Mouse (Mus musculus) stomach, postnatal 0 days (tissue): ENCODE measurements around the gene Pfkfb4. TPM values are rescaled to one million over a fixed set of nuclear protein-coding genes. Genes with fewer than 3 reads are reported as not detected.
A peak's percentile ranks its signal among the peaks of the same experiment; 100 is the strongest.

Experiments
- ATAC-seq: fragments of 200-750 bp; cut with Nextera tagmentation; 2 replicates; pipeline ENCODE4 v1.8.0; 2017; ENCODE audit not compliant: low FRiP score, low TSS enrichment
- DNase-seq: peaks from one replicate; pipeline ENCODE4 v3.0.0-alpha.2; 2016; ENCODE audit warnings: low spot score
- H3K27ac ChIP-seq: fragments of 300-500 bp; sonication (generic); replicated peaks from 2 replicates; pipeline ENCODE4 v1.5.1; 2014; ENCODE audit warnings: mild to moderate bottlenecking, control low read depth
- H3K27me3 ChIP-seq: fragments of 300-500 bp; sonication (generic); 2 replicates; pipeline ENCODE4 v1.6.1; 2014; ENCODE audit warnings: low read length; ENCODE audit not compliant: control insufficient read depth, insufficient read depth
- H3K36me3 ChIP-seq: fragments of 300-500 bp; sonication (generic); 2 replicates; pipeline ENCODE4 v1.6.1; 2014; ENCODE audit warnings: low read length, mixed read lengths; ENCODE audit not compliant: control insufficient read depth, insufficient read depth
- H3K4me1 ChIP-seq: fragments of 300-500 bp; sonication (generic); replicated peaks from 2 replicates; pipeline ENCODE4 v1.6.1; 2014; ENCODE audit warnings: antibody characterized with exemption; ENCODE audit not compliant: control insufficient read depth, insufficient read depth
- H3K4me2 ChIP-seq: fragments of 300-500 bp; sonication (generic); replicated peaks from 2 replicates; pipeline ENCODE4 v1.6.1; 2014; ENCODE audit warnings: low read depth, mild to moderate bottlenecking, control low read depth, moderate library complexity
- H3K4me3 ChIP-seq: fragments of 300-500 bp; sonication (generic); 2 replicates; pipeline ENCODE4 v1.5.1; 2014; ENCODE audit warnings: low read depth, low read length, control low read depth
- H3K9ac ChIP-seq: fragments of 300-500 bp; sonication (generic); 2 replicates; pipeline ENCODE4 v1.6.1; 2014; ENCODE audit warnings: mild to moderate bottlenecking, low read length, control low read depth, mixed read lengths
- H3K9me3 ChIP-seq: fragments of 300-500 bp; sonication (generic); 2 replicates; pipeline ENCODE4 v1.6.1; 2016; ENCODE audit warnings: low read length; ENCODE audit not compliant: control insufficient read depth
- CTCF ChIP-seq: IDR thresholded peaks from 2 replicates; pipeline ENCODE4 v1.5.1; 2016; ENCODE audit warnings: antibody characterized with exemption, low read depth, mild to moderate bottlenecking, moderate library complexity
- EP300 ChIP-seq: optimal IDR thresholded peaks from 2 replicates; pipeline ENCODE3; 2016; ENCODE audit warnings: antibody characterized with exemption
- WGBS: fragments of 180-500 bp; shearing (Covaris S2); extraction: QIAGEN DNeasy Blood & Tissue Kit; methylation state at CpG from one replicate; pipeline ENCODE4 v1.1.7; 2014; 5-methylcytosine and 5-hydroxymethylcytosine counted together
- polyA plus RNA-seq: library from polyadenylated mRNA; unstranded; fragments of >200 nt; fragmentation: Nextera tagmentation; extraction: Ambion mirVana; gene quantifications from 2 replicates; pipeline ENCODE4 v1.2.1, GENCODE M21; 2015

Pfkfb4 gene
- polyA plus RNA-seq, 1 experiment from 2014 or later = 10.3 TPM

DNA sequence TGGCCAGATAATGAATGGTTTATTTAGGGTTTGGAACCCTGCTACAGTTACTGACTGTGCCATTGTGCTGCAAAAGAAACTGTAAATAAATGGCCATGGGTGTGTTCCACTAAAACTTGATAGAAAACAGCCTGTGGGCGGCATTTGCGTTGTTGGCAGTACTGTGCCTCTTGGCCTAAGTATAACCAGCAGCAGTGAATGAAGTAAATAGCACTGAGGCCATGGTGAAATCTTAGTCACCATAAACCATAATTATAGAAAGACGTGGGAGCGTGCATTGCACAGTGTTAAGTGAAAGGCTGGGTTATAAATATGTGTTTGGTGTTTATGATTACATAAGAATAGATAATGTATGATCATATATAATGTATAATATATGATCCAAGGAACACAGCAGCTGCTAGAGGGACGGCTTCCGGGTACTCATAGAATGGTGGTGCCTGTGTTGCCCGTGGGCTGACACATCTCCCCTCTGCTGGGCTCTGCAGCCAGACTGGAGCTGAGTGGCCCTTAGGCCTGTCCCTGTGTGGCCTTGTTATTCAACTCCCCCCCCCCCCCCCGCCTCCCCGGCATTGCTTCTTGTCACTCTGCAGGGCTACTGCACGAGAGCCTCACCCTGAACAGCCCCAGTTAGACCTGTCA lies 17.5 kb downstream of the Pfkfb4 start:
- TF ChIP-seq CTCF (no peak), EP300 (no peak)
- ATAC-seq = no peak; the same call in 1 of the 2 replicates
- no peaks in the 10 kb centered on the region for H3K9me3 ChIP-seq

DNA sequence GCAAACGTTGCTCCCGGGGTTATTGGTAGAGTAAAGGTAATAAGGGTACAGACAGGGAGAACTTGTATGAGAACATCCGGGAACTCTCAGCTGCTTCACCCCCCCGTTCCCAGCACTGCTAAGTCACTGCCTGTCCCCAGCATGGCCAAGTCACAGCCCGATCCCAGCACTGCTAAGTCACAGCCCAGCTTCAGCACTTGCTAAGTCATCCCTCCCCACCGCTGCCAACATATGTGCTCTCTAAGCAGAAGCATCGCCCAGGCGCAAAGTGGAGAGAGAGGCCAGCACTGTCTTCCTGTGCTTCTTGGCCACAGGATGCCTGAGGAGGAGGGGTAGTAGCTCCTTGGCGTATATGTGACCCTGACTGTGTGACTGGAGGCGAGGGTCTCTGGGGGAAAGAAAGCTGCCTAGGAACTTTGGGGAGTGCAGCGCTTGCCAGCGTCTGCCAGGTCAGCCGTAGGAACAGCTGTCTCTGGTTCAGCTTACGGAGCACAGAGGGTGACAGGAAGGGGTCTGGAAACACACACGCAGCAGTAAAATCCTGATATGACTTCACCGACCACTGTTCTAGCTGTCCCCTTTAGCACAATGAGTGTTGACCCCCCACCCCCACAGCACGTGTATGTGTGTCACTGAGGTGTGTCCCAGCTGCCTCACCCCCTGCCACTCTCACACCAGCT lies 18.2 kb downstream of the Pfkfb4 start:
- DNase-seq (peak; percentile 46), ATAC-seq (peak; percentile 63)
- Histone ChIP-seq H3K27me3 (no peaks in the 10 kb centered on the region), H3K9ac (no peak overlapping the region; the same call in 1 of the 2 replicates), H3K9me3 (no peaks in the 10 kb centered on the region), H3K4me3 (no peak overlapping the region), H3K36me3 (no peaks in the 10 kb centered on the region), H3K27ac (no peak overlapping the region), H3K4me1 (no peaks in the 10 kb centered on the region), H3K4me2 (no peak overlapping the region)
- TF ChIP-seq CTCF (no peak), EP300 (no peak)
- WGBS = 42% methylated on average over 17 of the region's 17 CpGs

More for the DNA sequence above, 17.5 kb downstream of the Pfkfb4 start:
- H3K9ac ChIP-seq = no peak overlapping the region; the same call in 1 of the 2 replicates
- H3K4me2 ChIP-seq = no peak overlapping the region
- H3K4me1 ChIP-seq = no peaks in the 10 kb centered on the region
- no peak for DNase-seq
- H3K27ac ChIP-seq = no peak overlapping the region
- no peaks in the 10 kb centered on the region for H3K27me3 ChIP-seq
- WGBS = 57% methylated on average over 10 of the region's 10 CpGs
- H3K36me3 ChIP-seq = no peaks in the 10 kb centered on the region
- no peak overlapping the region for H3K4me3 ChIP-seq

DNA sequence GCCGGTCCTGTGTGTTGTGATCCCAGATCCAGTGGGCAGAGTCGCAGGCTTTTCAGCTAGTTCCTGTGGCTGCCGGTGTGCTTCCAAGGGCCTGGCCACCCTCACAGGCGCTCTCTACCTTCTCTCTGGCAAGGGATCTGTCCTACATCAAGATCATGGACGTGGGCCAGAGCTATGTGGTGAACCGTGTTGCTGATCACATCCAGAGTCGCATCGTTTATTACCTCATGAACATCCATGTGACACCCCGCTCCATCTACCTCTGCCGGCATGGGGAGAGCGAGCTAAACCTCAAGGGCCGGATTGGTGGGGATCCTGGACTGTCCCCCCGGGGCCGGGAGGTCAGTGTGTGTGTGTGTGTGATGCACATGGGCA lies 18.7 kb downstream of the Pfkfb4 start:
- no peak overlapping the region for H3K4me3 ChIP-seq
- no peak overlapping the region for H3K27ac ChIP-seq
- H3K9ac ChIP-seq = no peak overlapping the region
- no peak overlapping the region for H3K4me2 ChIP-seq
- H3K36me3 ChIP-seq = no peaks in the 10 kb centered on the region
- DNase-seq (no peak), ATAC-seq (no peak)
- no peaks in the 10 kb centered on the region for H3K27me3 ChIP-seq
- WGBS = 81% methylated on average over 14 of the region's 14 CpGs
- H3K4me1 ChIP-seq = no peaks in the 10 kb centered on the region
- H3K9me3 ChIP-seq = no peaks in the 10 kb centered on the region
- TF ChIP-seq EP300 (no peak), CTCF (no peak)

DNA sequence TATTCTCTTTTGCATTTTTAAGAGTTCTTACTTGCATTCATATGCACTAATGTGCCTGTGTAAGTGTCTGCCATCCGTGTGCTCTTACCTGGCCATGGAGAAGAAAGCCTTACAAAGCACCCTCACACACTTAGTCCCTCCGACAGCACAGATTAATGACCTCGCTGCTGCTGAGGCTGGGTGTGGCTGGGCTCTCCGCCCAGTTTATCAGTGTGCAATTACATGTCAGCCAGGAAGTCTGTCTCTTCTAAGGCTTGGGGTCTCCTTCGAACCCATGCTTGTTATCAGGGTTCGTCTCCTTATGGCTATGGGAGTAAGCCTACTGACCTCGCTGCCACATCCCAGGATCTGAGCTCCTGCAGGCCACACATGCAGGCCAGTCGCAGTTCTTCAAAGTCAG lies 23.8 kb downstream of the Pfkfb4 start:
- TF ChIP-seq CTCF (no peak), EP300 (no peak)
- peak; percentile 74; the same call in 1 of the 2 replicates for ATAC-seq
- H3K27me3 ChIP-seq = no peaks in the 10 kb centered on the region
- no peaks in the 10 kb centered on the region for H3K36me3 ChIP-seq
- H3K4me2 ChIP-seq = no peak overlapping the region
- 34% methylated on average over 8 of the region's 8 CpGs for WGBS
- H3K4me3 ChIP-seq = no peak overlapping the region
- no peaks in the 10 kb centered on the region for H3K9me3 ChIP-seq
- no peak overlapping the region for H3K9ac ChIP-seq
- H3K27ac ChIP-seq = no peak overlapping the region
- no peaks in the 10 kb centered on the region for H3K4me1 ChIP-seq
- peak; percentile 56 for DNase-seq

DNA sequence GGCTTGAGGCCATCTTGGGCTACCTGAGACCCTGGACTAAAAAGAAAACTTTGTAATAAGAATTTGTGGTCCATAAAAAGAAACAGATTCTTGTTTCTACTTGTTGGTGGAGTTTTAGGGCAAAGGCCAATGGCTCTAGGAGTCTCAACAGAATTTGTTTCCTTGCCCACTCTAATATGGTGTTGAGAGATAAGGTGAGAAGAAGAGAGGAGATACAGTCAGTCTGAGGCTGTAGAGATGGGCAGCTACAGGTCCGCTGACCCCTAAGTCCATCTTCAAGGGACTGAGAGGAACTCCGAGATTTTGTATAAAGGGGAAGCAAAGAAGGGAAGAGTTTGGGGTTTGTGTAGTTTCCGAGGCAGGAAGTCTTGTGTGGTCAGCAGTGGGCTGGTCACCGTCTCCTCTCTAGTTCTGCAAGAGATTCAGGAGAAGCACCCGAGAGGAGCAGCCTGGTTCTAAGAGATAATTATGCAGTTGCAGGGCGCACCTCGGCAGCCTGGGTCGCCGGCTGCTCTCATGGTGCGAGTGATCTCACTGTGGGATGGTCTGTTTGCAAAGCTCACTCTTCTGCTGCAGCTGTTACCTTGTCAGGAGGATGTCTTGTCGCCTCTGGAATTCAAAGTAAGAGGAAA lies 25.5 kb downstream of the Pfkfb4 start:
- TF ChIP-seq CTCF = no peak
- no peak for TF ChIP-seq EP300
- Histone ChIP-seq H3K36me3 (no peaks in the 10 kb centered on the region), H3K27me3 (no peaks in the 10 kb centered on the region), H3K4me2 (no peak overlapping the region), H3K4me1 (no peaks in the 10 kb centered on the region), H3K9me3 (no peaks in the 10 kb centered on the region), H3K9ac (no peak overlapping the region), H3K4me3 (no peak overlapping the region), H3K27ac (no peak overlapping the region)
- no peak for ATAC-seq
- no peak for DNase-seq
- WGBS = 68% methylated on average over 11 of the region's 11 CpGs

DNA sequence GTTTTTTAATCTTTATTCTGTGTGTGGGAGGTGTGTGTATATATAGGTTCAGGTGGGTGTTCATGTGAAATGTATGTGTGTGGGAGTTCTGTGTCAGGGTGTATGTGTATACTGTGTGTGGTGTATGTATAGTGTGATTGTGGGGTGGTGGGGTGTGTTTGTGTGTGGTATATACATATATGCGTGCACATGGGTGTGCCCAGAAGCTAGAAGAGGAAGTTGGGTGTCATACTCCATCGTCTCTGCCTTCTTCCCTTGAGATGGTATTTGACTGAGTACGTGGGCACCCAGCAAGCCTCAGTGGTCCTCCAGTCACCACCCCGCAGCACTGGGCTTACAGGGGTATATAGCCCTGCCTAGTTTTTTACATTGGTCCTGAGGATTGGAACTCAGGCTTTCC lies 29.9 kb downstream of the Pfkfb4 start:
- no peak for TF ChIP-seq CTCF
- TF ChIP-seq EP300 = no peak
- DNase-seq (no peak), ATAC-seq (peak; percentile 56; the same call in 1 of the 2 replicates)
- H3K4me1 ChIP-seq = no peaks in the 10 kb centered on the region
- H3K27ac ChIP-seq = 0 out of 2 replicates have a peak overlapping the region, but pooled peaks have one; percentile 8
- WGBS = 82% methylated on average over 4 of the region's 4 CpGs
- H3K9me3 ChIP-seq = no peaks in the 10 kb centered on the region
- H3K27me3 ChIP-seq = no peaks in the 10 kb centered on the region
- H3K36me3 ChIP-seq = no peaks in the 10 kb centered on the region
- H3K4me3 ChIP-seq = no peak overlapping the region
- no peak overlapping the region for H3K4me2 ChIP-seq
- no peak overlapping the region for H3K9ac ChIP-seq
